Mouse (Mus musculus): ENCODE results near the gene Sult6b1. TPM values are rescaled to one million over a fixed set of nuclear protein-coding genes. Genes with fewer than 3 reads are reported as not detected.

Sult6b1 gene
- polyA plus RNA-seq, 1 experiment from 2014 or later = 0.08 TPM

DNA sequence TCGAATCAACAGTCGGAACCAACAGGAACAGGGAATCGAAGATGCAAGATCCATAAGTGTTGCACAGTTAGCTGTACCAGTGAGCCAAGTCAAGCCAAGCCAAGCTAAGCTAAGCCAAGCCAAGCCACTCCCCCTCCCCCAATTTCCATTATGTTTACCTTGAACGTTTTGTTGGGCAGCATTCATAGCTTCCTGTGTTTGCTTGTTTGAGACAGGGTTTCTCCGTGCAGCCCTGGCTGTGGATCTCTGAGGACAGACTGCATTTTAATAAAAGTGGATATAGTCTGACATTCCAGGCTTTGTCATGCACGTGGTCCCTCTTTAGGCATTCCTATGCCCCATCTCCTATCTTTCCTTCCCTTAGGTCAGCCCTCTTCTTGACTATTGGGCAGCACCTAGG lies 9.0 kb upstream of the Sult6b1 start:
- 49% methylated on average over 6 of the region's 6 CpGs for WGBS (ENCODE audit: insufficient replicate concordance)
- H3K36me3 ChIP-seq (replicated peaks; ENCODE audit: insufficient read depth, low read length) = peaks cover 18% of the 10 kb centered on the region
- peak overlapping the region; percentile 87 for H3K4me2 ChIP-seq (ENCODE audit: low read depth, low read length)
- TF ChIP-seq CTCF (IDR thresholded peaks at IDR 0.05; ENCODE audit: low read depth) (no peak), EP300 (IDR thresholded peaks at IDR 0.05; ENCODE audit: low read depth) (no peak)
- peak overlapping the region; percentile 70 for H3K4me3 ChIP-seq (ENCODE audit: low read depth, low read length)
- no peaks in the 10 kb centered on the region for H3K9me3 ChIP-seq (ENCODE audit: low read length)
- peak overlapping the region; percentile 80; the same call in 1 of the 2 replicates for H3K9ac ChIP-seq (replicated peaks)
- H3K4me1 ChIP-seq (ENCODE audit: insufficient read depth) = peaks cover 18% of the 10 kb centered on the region
- H3K27me3 ChIP-seq (ENCODE audit: insufficient read depth, low read length) = no peaks in the 10 kb centered on the region
- ATAC-seq = no peak
- peak overlapping the region; percentile 87 for H3K27ac ChIP-seq (ENCODE audit: low read depth)
- no peak for DNase-seq

DNA sequence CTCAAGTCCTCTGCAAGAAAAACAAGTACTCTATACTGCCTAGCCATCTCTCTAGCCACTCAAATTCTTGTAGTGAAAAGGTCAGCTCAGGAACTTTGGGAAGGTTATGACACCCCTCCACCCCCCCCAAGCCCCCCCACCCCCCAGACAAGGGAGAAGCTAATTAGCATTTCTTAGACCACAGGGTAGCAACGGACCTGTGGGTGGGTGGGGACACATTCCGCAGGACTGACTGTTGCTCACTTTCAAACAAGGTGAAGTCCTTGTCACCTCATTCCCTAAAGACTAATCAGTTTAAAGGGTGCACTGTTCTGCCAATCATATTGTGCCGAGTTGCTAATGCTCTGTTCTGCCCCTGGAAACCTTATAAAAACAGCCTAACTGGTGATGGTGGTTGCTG lies 7.1 kb upstream of the Sult6b1 start:
- Histone ChIP-seq H3K4me2 (ENCODE audit: low read depth, low read length) (no peak overlapping the region), H3K27ac (ENCODE audit: low read depth) (no peak overlapping the region), H3K4me3 (ENCODE audit: low read depth, low read length) (no peak overlapping the region), H3K36me3 (replicated peaks; ENCODE audit: insufficient read depth, low read length) (peaks cover 8% of the 10 kb centered on the region; the same call in 1 of the 2 replicates), H3K4me1 (ENCODE audit: insufficient read depth) (peaks cover 18% of the 10 kb centered on the region), H3K27me3 (ENCODE audit: insufficient read depth, low read length) (no peaks in the 10 kb centered on the region), H3K9me3 (ENCODE audit: low read length) (no peaks in the 10 kb centered on the region), H3K9ac (replicated peaks) (no peak overlapping the region)
- WGBS (ENCODE audit: insufficient replicate concordance) = 75% methylated on average over 3 of the region's 3 CpGs
- no peak for DNase-seq
- no peak for ATAC-seq
- TF ChIP-seq CTCF (IDR thresholded peaks at IDR 0.05; ENCODE audit: low read depth) (no peak), EP300 (IDR thresholded peaks at IDR 0.05; ENCODE audit: low read depth) (no peak)

DNA sequence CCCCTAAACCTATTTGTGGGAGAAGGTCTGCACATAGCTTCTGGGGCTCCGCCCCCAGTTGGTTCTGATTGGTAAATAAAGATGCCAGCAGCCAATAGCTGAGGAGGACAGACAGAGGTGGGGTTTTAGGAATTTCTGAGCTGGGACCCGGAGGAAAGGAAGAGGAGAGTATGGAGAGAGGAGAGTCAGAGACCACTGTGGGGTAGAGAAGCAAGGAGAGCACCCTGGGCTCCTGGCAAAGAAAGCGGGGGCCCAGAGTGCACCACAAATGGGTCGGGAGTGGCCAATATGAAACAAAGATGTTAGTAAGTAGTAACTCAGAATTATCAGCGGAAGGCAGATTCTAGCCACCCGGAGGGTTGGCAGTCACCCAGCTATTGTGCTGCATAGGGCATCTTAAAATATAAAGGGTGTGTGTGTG lies 6.1 kb upstream of the Sult6b1 start:
- Histone ChIP-seq H3K4me3 (ENCODE audit: low read depth, low read length) (peak overlapping the region; percentile 33), H3K9ac (replicated peaks) (peak overlapping the region; percentile 2; the same call in 1 of the 2 replicates), H3K9me3 (ENCODE audit: low read length) (no peaks in the 10 kb centered on the region), H3K27ac (ENCODE audit: low read depth) (no peak overlapping the region), H3K4me1 (ENCODE audit: insufficient read depth) (peaks cover 18% of the 10 kb centered on the region), H3K4me2 (ENCODE audit: low read depth, low read length) (peak overlapping the region; percentile 53), H3K27me3 (ENCODE audit: insufficient read depth, low read length) (no peaks in the 10 kb centered on the region), H3K36me3 (replicated peaks; ENCODE audit: insufficient read depth, low read length) (no peaks in the 10 kb centered on the region)
- 20% methylated on average over 6 of the region's 6 CpGs for WGBS (ENCODE audit: insufficient replicate concordance)
- TF ChIP-seq EP300 (IDR thresholded peaks at IDR 0.05; ENCODE audit: low read depth) (0 out of 2 replicates have a peak, but pooled peaks have one; percentile 17), CTCF (IDR thresholded peaks at IDR 0.05; ENCODE audit: low read depth) (no peak)
- DNase-seq (peak; percentile 53), ATAC-seq (peak; percentile 9; the same call in 1 of the 2 replicates)

DNA sequence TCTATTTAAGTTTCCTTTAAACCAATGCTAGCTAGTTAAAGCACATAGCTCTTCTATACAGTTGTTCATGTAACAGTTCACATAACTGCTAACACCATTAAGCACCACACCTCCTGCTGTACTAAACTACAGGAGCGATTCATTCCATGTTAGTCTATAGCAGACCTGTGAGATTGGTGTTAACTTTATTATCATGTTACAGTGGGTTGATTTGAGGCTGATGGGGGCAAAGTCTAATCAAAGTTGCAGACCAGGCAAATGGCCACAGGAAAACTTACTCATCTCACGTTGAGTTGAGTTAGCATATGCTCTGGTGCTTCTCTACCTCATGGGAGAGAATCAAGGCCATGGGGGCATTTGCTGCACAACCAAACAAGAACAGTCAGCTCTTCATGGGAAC lies 2.6 kb upstream of the Sult6b1 start:
- ATAC-seq = no peak
- no peaks in the 10 kb centered on the region for H3K36me3 ChIP-seq (replicated peaks; ENCODE audit: insufficient read depth, low read length)
- 0 out of 2 replicates have a peak, but pooled peaks cover 3% of the 10 kb centered on the region for H3K4me1 ChIP-seq (ENCODE audit: insufficient read depth)
- no peaks in the 10 kb centered on the region for H3K27me3 ChIP-seq (ENCODE audit: insufficient read depth, low read length)
- H3K4me2 ChIP-seq (ENCODE audit: low read depth, low read length) = no peak overlapping the region
- 65% methylated on average over 2 of the region's 2 CpGs for WGBS (ENCODE audit: insufficient replicate concordance)
- no peak for DNase-seq
- no peaks in the 10 kb centered on the region for H3K9me3 ChIP-seq (ENCODE audit: low read length)
- H3K4me3 ChIP-seq (ENCODE audit: low read depth, low read length) = no peak overlapping the region
- TF ChIP-seq EP300 (IDR thresholded peaks at IDR 0.05; ENCODE audit: low read depth) (no peak), CTCF (IDR thresholded peaks at IDR 0.05; ENCODE audit: low read depth) (no peak)
- H3K27ac ChIP-seq (ENCODE audit: low read depth) = no peak overlapping the region
- H3K9ac ChIP-seq (replicated peaks) = no peak overlapping the region

DNA sequence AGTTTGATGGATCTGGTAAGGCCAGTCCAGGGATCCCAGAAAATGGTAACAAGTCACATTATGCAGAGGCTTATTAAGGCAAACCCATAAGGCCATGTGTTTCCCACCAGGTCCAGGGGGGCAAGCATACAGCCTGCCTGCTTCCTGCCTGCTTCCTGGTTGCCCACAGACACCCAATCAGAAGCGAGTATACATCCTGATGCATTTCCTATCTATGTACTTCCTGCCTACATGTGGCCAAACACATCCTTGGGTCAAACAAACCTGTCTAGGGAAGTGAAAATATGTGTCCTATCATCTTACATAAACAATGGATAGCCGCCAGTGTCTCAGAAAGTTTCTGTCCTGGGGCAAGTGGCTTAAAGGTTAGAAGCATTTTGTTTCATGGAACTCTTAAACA lies 3.6 kb downstream of the Sult6b1 start:
- DNase-seq (no peak), ATAC-seq (no peak)
- WGBS (ENCODE audit: insufficient replicate concordance) = 67% methylated on average over 2 of the region's 2 CpGs

DNA sequence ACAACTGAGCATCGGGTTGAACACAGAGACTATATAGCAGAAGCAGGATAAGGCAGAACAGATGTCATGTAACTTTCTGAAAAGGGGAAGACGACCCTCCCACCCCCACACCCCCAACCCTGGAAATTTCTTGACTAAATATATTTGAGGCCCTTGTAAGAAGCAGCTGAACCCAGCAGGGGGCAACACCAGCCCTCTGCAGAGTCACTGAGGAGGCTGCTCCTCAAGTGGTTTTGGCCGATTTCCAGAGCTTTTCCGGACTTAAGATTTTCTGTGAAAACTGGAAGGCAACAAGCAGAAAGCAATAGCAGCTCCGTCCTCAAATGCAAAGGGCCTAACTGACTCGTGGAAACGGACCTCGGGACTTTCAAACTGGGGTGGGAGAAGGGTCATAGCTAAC lies 11.4 kb downstream of the Sult6b1 start:
- no peak for ATAC-seq
- no peak overlapping the region for H3K4me3 ChIP-seq (ENCODE audit: low read depth, low read length)
- peak; percentile 62 for DNase-seq

More for the DNA sequence above, 3.6 kb downstream of the Sult6b1 start:
- H3K4me3 ChIP-seq (ENCODE audit: low read depth, low read length) = no peak overlapping the region
- H3K9me3 ChIP-seq (ENCODE audit: low read length) = no peaks in the 10 kb centered on the region
- TF ChIP-seq CTCF (IDR thresholded peaks at IDR 0.05; ENCODE audit: low read depth) (no peak), EP300 (IDR thresholded peaks at IDR 0.05; ENCODE audit: low read depth) (no peak)
- no peaks in the 10 kb centered on the region for H3K4me1 ChIP-seq (ENCODE audit: insufficient read depth)
- no peak overlapping the region for H3K27ac ChIP-seq (ENCODE audit: low read depth)
- no peaks in the 10 kb centered on the region for H3K36me3 ChIP-seq (replicated peaks; ENCODE audit: insufficient read depth, low read length)
- H3K9ac ChIP-seq (replicated peaks) = no peak overlapping the region
- H3K4me2 ChIP-seq (ENCODE audit: low read depth, low read length) = no peak overlapping the region
- no peaks in the 10 kb centered on the region for H3K27me3 ChIP-seq (ENCODE audit: insufficient read depth, low read length)

More for the DNA sequence above, 11.4 kb downstream of the Sult6b1 start:
- TF ChIP-seq CTCF (IDR thresholded peaks at IDR 0.05; ENCODE audit: low read depth) (peak; percentile 64), EP300 (IDR thresholded peaks at IDR 0.05; ENCODE audit: low read depth) (no peak)
- Histone ChIP-seq H3K9me3 (ENCODE audit: low read length) (no peaks in the 10 kb centered on the region), H3K36me3 (replicated peaks; ENCODE audit: insufficient read depth, low read length) (no peaks in the 10 kb centered on the region), H3K9ac (replicated peaks) (no peak overlapping the region), H3K4me1 (ENCODE audit: insufficient read depth) (no peaks in the 10 kb centered on the region), H3K4me2 (ENCODE audit: low read depth, low read length) (peak overlapping the region; percentile 42), H3K27me3 (ENCODE audit: insufficient read depth, low read length) (no peaks in the 10 kb centered on the region), H3K27ac (ENCODE audit: low read depth) (no peak overlapping the region)
- 16% methylated on average over 8 of the region's 8 CpGs for whole genome bisulfite sequencing (ENCODE audit: insufficient replicate concordance)

Data from liver, postnatal 0 days (tissue).